Mouse (Mus musculus): ENCODE data around the gene Smbd1. TPM values are rescaled to one million over a fixed set of nuclear protein-coding genes. Genes with fewer than 3 reads are reported as not detected.
A peak's percentile ranks its signal among the peaks of the same experiment; 100 is the strongest.

Smbd1 gene
- polyA plus RNA-seq, 1 experiment from 2014 or later, result not detected

DNA sequence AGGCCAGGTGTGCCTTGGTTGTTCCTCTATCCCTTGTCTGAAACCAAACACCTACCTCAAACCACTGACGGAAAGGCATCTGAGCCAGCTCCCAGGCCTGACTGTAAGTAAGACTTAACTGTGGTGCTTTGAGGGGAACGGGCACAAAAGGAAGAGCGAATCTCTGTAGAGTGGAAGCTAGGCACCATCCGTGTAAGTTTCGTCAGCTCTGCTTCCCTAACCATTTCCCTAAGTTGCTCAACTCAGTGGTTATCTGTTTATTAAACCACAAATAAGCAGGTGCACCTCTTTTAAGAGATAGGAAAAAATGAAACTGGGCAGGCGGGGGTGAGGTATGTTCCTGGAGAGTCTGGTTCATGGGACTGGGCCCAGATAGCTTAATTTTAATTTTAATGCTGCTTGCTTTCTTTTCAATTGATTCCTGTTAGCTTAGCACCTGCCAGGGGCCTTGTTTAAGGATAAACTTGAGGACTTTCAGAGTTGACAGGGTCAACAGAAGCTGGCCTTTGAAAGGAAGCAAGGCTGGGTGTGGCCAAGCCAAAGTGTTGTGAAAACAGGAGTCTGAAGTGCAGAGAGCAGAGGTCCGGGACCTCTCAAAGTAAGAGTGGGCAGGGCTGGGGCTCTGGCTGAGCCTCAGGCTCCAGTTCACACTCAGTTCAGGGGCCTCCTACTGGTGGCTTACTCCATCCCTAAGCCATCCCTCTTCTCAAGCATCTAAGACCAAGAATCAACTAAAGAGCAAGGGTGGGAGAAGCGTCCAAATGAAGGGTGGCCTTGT lies 2.7 kb downstream of the Smbd1 start:
- no peak for ATAC-seq (ENCODE audit: low FRiP score, low read depth)
- 57% methylated on average over 8 of the region's 8 CpGs for WGBS

DNA sequence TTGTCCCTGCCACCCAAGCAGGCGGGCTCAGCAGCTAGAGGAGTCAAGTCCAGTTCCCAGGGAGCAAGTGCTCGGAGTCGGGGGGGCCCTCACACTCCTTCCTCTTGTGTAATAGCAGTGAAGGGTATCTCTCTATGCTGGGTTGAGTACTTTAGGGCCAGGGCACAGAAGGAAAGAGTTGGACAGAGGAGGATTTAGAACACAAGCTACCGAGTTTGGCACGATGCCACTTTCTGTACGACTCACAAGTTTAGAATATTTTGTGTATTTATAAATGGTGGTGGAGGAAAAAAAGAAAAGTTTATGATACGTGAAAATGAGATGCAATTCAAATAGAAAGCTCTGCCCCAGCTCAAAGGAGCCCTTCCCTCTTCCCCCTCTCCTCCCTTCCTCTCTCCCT lies 5.1 kb downstream of the Smbd1 start:
- Histone ChIP-seq H3K9ac (no peak overlapping the region), H3K9me3 (no peaks in the 10 kb centered on the region)
- no peak for ATAC-seq (ENCODE audit: low FRiP score, low read depth)

More for the DNA sequence above, 2.7 kb downstream of the Smbd1 start:
- no peak overlapping the region for H3K27ac ChIP-seq
- H3K4me1 ChIP-seq, result peaks cover 32% of the 10 kb centered on the region
- H3K36me3 ChIP-seq, result no peaks in the 10 kb centered on the region
- H3K4me2 ChIP-seq (replicated peaks), result no peak overlapping the region
- no peak overlapping the region for H3K9ac ChIP-seq
- H3K27me3 ChIP-seq, result 0 out of 2 replicates have a peak, but pooled peaks cover 3% of the 10 kb centered on the region
- no peaks in the 10 kb centered on the region for H3K9me3 ChIP-seq
- H3K4me3 ChIP-seq, result no peak overlapping the region

DNA sequence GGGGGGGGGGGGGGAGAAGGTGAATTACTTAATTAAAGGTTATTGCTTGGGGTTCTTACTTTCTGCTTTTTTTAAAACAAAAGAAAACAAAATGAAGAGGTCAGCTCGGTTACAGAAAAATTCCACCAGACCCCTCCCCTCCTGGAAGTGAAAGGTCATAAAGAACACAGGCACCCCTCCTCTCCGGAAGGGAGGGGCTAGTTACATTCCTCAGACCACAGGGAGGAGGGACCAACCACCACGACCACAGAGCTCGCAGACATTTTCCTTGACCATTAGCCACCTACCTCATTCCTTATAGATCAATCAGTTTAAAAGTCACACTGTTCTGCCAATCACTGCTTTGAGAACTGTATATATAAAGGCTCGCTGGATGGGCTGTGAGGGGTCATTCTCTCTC lies 6.4 kb downstream of the Smbd1 start:
- WGBS, result 34% methylated on average over 5 of the region's 5 CpGs
- Histone ChIP-seq H3K4me2 (replicated peaks) (no peak overlapping the region), H3K27ac (no peak overlapping the region), H3K9me3 (peaks cover 7% of the 10 kb centered on the region; the same call in 1 of the 2 replicates), H3K4me3 (no peak overlapping the region), H3K36me3 (no peaks in the 10 kb centered on the region), H3K27me3 (no peaks in the 10 kb centered on the region), H3K9ac (no peak overlapping the region), H3K4me1 (peaks cover 36% of the 10 kb centered on the region)
- ATAC-seq (ENCODE audit: low FRiP score, low read depth), result no peak

More for the DNA sequence above, 5.1 kb downstream of the Smbd1 start:
- Histone ChIP-seq H3K4me2 (replicated peaks) (no peak overlapping the region), H3K4me1 (peaks cover 36% of the 10 kb centered on the region), H3K27ac (no peak overlapping the region), H3K36me3 (no peaks in the 10 kb centered on the region), H3K27me3 (no peaks in the 10 kb centered on the region), H3K4me3 (no peak overlapping the region)
- WGBS, result 77% methylated on average over 7 of the region's 7 CpGs

DNA sequence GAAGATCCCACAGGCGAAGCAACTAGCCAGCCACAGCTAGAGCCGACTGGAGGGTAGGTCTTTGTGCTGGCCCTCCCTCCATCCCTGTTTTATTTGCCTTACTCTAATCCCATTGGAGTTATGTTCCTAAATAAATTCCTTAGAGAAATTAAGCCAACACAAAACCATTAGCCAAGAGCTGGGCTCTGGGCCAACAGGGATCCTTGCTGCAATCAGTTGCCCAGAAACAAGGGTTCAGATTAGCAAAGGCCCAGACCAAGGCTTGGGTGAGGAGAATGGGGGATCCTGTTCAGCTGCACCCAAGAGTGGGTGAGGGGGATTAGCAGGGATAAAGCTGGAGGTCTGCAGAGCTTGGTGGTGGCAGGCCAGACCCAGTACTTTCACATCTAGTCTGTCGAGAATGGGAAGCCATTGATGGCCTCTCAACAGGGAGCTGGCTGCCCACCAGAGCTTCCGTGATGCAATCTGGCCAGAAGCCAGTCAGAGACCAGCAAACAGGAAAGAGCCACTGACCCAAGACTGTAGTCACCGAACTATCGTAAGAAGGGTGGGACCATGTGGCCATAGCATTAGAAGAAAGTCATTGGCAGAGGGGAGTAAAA lies 6.9 kb downstream of the Smbd1 start:
- no peak overlapping the region for H3K4me2 ChIP-seq (replicated peaks)
- peaks cover 36% of the 10 kb centered on the region for H3K4me1 ChIP-seq
- peaks cover 7% of the 10 kb centered on the region; the same call in 1 of the 2 replicates for H3K9me3 ChIP-seq
- peak; percentile 41; the same call in 1 of the 2 replicates for ATAC-seq (ENCODE audit: low FRiP score, low read depth)
- 36% methylated on average over 6 of the region's 6 CpGs for WGBS
- H3K27me3 ChIP-seq, result no peaks in the 10 kb centered on the region
- H3K9ac ChIP-seq, result no peak overlapping the region
- no peaks in the 10 kb centered on the region for H3K36me3 ChIP-seq
- H3K27ac ChIP-seq, result peak overlapping the region; percentile 61; the same call in 1 of the 2 replicates
- H3K4me3 ChIP-seq, result no peak overlapping the region

DNA sequence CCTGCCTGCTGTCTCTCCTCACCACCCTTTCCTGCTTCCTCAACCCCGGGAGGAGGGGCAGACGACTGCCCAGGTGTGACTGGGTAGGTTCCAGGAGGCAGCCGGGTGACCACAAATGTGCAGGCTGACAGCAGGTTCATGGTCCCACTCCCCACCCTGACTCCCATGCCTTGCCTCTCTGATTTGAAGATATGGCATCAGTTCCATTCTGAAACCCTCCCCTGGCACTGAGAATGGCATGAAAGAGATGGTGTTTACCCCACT lies 12.9 kb downstream of the Smbd1 start, which contains the start of gene Muc20:
Muc20 (minus strand) TSS at position 10 of the 264 bp plus-strand sequence.
- no peak within 1 kb of the TSS for H3K9ac ChIP-seq
- no peak within 1 kb of the TSS for H3K4me3 ChIP-seq
- ATAC-seq (ENCODE audit: low FRiP score, low read depth), result no peak
- no peak within 1 kb of the TSS for H3K4me2 ChIP-seq (replicated peaks)
- no peaks in the 10 kb centered on the region for H3K36me3 ChIP-seq
- H3K27me3 ChIP-seq, result no peaks in the 10 kb centered on the region
- peaks cover 7% of the 10 kb centered on the region; the same call in 1 of the 2 replicates for H3K9me3 ChIP-seq
- WGBS, result 81% methylated on average over 3 of the region's 3 CpGs
- H3K4me1 ChIP-seq, result peaks cover 2% of the 10 kb centered on the region; the same call in 1 of the 2 replicates
- H3K27ac ChIP-seq, result no peak within 1 kb of the TSS

DNA sequence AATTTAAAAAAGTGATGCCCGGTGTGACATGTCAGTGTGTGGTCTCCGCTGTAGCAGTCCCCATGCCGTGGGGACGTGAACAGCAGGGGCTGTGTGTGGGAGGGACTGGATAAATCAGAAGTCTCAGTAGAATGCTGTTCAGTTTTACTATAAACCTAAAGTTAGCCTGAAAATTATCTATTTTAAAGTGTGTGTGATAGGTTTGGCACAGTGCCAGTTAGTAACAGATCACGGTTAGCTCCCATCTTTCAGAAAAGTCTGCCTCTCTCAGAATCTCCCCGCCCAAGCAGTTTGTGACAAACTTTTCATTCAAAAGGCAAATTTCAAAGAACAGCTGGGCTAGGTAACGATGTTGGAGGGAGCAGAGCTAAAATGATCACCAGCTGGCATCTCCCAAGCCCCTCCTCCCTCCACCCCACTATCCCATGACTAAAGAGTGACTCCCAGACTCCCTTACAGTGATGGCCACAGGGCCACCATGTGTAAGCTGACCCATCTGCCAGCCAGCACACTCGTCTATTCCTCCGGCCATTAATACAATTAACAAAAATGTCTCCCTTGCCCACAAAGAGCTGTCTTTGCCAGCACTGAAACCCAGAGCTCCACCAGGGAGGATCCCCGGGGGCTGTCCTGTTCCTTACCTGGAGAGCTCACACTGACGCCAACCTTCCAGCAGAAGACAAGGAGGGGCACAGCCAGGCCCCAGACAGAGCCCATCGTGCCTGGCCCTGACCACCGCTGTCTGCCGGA lies 13.4 kb downstream of the Smbd1 start:
- H3K4me2 ChIP-seq (replicated peaks), result no peak overlapping the region
- no peaks in the 10 kb centered on the region for H3K4me1 ChIP-seq
- H3K9ac ChIP-seq, result no peak overlapping the region
- H3K27ac ChIP-seq, result no peak overlapping the region
- H3K27me3 ChIP-seq, result no peaks in the 10 kb centered on the region
- WGBS, result 68% methylated on average over 14 of the region's 14 CpGs
- peaks cover 7% of the 10 kb centered on the region; the same call in 1 of the 2 replicates for H3K9me3 ChIP-seq
- no peaks in the 10 kb centered on the region for H3K36me3 ChIP-seq
- no peak overlapping the region for H3K4me3 ChIP-seq
- no peak for ATAC-seq (ENCODE audit: low FRiP score, low read depth)

DNA sequence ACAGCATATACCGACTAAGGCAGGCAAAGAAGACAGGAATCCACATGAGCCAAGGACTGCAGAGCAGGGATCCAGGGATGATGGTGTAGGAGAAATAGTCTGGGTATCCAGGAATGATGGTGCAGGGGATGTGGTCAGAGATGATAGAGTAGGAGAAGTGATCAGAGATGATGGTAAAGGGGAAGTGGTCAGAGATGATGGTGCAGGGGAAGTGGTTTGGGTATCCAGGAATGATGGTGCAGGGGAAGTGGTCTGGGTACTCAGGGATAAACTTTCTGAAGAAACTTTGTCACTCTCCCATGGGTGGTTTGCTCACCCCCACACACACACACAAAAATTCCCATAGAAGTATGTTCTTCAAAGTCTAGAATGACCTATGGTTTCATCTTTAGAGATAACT lies 15.1 kb downstream of the Smbd1 start:
- H3K4me3 ChIP-seq, result no peak overlapping the region
- H3K4me2 ChIP-seq (replicated peaks), result no peak overlapping the region
- 90% methylated on average over 1 of the region's 1 CpGs for WGBS
- peaks cover 7% of the 10 kb centered on the region; the same call in 1 of the 2 replicates for H3K9me3 ChIP-seq
- no peaks in the 10 kb centered on the region for H3K36me3 ChIP-seq
- ATAC-seq (ENCODE audit: low FRiP score, low read depth), result no peak
- no peaks in the 10 kb centered on the region for H3K27me3 ChIP-seq
- H3K27ac ChIP-seq, result no peak overlapping the region
- no peaks in the 10 kb centered on the region for H3K4me1 ChIP-seq
- H3K9ac ChIP-seq, result no peak overlapping the region

DNA sequence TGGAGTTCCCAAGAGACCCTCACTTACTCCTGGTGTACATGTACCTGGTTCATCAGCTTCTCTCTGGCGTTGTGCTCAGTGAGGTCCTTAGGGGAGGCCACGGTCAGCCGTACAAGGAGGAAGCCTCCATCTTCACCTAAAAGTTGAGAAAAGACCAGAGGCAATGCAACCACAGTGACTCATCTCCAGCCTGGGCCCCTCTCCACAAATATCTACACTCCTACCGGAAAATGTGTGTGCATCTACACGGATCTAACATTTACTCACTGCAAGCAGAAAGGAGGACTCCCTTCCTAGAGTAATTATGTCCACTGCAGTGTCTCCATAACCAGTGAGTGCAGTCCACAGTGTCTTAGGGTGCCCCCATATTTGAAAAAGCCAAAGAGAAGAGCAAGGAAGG lies 20.2 kb downstream of the Smbd1 start:
- H3K4me3 ChIP-seq, result no peak overlapping the region
- H3K36me3 ChIP-seq, result no peaks in the 10 kb centered on the region
- no peak for ATAC-seq (ENCODE audit: low FRiP score, low read depth)
- 90% methylated on average over 5 of the region's 5 CpGs for WGBS
- H3K27ac ChIP-seq, result no peak overlapping the region
- peaks cover 8% of the 10 kb centered on the region for H3K9me3 ChIP-seq
- H3K4me1 ChIP-seq, result no peaks in the 10 kb centered on the region
- H3K4me2 ChIP-seq (replicated peaks), result no peak overlapping the region
- H3K9ac ChIP-seq, result no peak overlapping the region
- no peaks in the 10 kb centered on the region for H3K27me3 ChIP-seq

DNA sequence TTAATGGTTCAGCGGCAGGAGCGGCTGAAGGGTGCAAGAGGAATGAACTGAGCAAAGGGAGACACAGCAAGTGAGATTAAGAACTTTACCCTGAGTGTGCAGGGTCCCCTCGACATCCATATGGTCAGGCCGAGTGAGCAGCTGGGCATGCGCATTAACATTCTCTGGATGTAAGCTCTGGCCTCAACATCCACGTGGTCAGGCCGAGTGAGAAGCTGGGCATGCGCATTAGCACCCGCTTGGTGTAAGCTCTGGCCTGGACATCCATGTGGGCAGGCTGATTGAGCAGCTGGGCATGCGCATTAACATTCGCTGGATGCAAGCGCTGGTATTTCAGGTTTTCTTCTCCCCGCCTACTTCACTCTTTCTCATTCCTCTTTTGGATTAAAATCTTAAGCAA lies 25.4 kb downstream of the Smbd1 start:
- H3K9me3 ChIP-seq, result peaks cover 8% of the 10 kb centered on the region
- H3K4me3 ChIP-seq, result no peak overlapping the region
- H3K27ac ChIP-seq, result no peak overlapping the region
- no peaks in the 10 kb centered on the region for H3K36me3 ChIP-seq
- H3K4me1 ChIP-seq, result no peaks in the 10 kb centered on the region
- 78% methylated on average over 13 of the region's 13 CpGs for WGBS
- no peak overlapping the region for H3K9ac ChIP-seq
- ATAC-seq (ENCODE audit: low FRiP score, low read depth), result no peak
- H3K4me2 ChIP-seq (replicated peaks), result no peak overlapping the region
- no peaks in the 10 kb centered on the region for H3K27me3 ChIP-seq

DNA sequence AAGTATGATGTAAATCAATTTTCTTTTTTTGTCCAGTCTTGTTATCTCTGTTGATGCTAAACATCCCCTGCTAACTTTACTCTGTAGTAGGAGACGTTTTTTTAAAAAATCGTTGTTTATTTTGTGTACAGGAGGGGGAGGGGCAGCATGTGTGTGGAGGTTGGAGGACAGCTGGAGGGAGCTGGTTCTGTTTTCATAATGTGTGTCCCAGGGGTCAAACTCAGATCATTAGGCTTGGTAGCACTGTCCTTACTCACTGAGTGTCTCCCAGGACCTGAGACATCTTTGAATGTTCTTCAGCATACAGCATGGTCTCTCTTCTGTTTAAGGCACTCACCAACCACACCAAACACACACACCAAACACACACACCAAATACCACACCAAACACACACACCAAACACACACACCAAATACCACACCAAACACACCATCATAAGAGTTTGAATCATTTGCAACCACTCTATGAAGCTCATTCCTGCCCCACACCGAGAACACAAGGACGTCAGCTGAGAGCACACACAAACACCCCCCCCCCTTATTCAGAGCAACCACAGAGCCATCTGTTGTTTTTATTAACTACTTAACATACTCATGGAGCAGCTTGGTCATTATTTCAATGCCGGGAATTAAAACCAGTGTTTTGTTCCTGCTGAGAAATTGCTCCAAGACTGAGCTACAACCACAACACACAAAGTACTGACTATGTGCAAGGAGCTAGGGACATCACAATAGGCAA lies 26.8 kb downstream of the Smbd1 start:
- H3K4me2 ChIP-seq (replicated peaks), result no peak overlapping the region
- no peak overlapping the region for H3K27ac ChIP-seq
- H3K27me3 ChIP-seq, result no peaks in the 10 kb centered on the region
- peaks cover 3% of the 10 kb centered on the region; the same call in 1 of the 2 replicates for H3K9me3 ChIP-seq
- no peaks in the 10 kb centered on the region for H3K4me1 ChIP-seq
- H3K4me3 ChIP-seq, result no peak overlapping the region
- WGBS, result 39% methylated on average over 5 of the region's 5 CpGs
- no peak overlapping the region for H3K9ac ChIP-seq
- ATAC-seq (ENCODE audit: low FRiP score, low read depth), result no peak
- H3K36me3 ChIP-seq, result no peaks in the 10 kb centered on the region

DNA sequence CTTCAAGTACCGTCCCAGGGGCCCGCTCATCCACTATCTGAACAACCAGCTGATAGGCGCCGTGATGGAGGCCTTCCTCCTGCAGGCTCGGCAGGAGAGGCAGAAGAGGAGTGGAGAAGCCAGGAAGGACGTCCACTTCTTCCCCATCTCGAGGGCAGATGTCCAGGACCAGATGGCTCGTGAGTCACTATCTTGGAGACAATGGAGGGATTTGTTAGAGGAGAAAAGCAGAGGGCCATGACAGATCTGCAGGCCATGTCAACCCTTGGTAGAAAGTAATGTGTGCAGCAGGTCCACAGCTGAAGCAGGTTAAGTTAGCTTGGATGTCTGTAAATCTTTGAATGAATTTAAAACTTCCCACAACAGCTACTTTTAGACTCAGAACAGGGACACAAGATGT lies 31.3 kb downstream of the Smbd1 start:
- no peak overlapping the region for H3K27ac ChIP-seq
- H3K9me3 ChIP-seq, result no peaks in the 10 kb centered on the region
- peaks cover 3% of the 10 kb centered on the region; the same call in 1 of the 2 replicates for H3K27me3 ChIP-seq
- no peaks in the 10 kb centered on the region for H3K4me1 ChIP-seq
- no peak overlapping the region for H3K9ac ChIP-seq
- H3K4me3 ChIP-seq, result no peak overlapping the region
- no peak for ATAC-seq (ENCODE audit: low FRiP score, low read depth)
- 71% methylated on average over 8 of the region's 8 CpGs for WGBS
- H3K4me2 ChIP-seq (replicated peaks), result no peak overlapping the region
- H3K36me3 ChIP-seq, result no peaks in the 10 kb centered on the region

Data from limb, embryonic 13.5 days (tissue).